Mouse (Mus musculus): ENCODE results near the gene Ppp1r35. TPM values are rescaled to one million over a fixed set of nuclear protein-coding genes. Genes with fewer than 3 reads are reported as not detected.

Gene Ppp1r35
- total RNA-seq, 1 experiment from 2014 or later: 12.8 TPM

DNA sequence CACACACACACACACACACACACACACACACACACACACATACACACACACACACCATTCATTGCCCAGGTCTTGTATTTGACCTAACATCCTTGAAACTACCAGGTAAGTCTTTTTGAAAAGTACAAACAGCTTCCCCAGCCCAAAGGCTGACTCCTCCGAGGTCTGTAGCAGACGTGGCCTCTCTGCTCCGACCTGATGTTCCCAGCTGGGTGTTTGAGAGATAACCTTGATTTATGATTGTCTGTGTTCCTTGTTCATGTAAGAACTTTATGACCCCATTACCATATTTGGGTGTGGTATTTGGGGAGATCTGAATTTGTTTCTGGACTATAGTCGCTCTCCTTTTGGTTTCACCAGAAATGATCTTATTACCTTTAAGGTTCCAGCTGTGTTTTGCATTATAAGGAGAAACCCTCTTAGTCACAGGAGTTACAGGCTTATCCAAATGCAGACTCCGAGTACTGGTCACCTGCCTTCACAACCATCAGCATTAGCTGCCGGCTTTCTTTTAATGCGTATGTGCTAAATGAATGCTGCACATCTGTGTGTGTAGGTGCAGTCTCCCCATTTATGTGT lies 1.3 kb upstream of the Ppp1r35 start:
- no peak for ATAC-seq (ENCODE audit: extremely low read depth, insufficient number of reproducible peaks, low FRiP score, poor library complexity, severe bottlenecking)

DNA sequence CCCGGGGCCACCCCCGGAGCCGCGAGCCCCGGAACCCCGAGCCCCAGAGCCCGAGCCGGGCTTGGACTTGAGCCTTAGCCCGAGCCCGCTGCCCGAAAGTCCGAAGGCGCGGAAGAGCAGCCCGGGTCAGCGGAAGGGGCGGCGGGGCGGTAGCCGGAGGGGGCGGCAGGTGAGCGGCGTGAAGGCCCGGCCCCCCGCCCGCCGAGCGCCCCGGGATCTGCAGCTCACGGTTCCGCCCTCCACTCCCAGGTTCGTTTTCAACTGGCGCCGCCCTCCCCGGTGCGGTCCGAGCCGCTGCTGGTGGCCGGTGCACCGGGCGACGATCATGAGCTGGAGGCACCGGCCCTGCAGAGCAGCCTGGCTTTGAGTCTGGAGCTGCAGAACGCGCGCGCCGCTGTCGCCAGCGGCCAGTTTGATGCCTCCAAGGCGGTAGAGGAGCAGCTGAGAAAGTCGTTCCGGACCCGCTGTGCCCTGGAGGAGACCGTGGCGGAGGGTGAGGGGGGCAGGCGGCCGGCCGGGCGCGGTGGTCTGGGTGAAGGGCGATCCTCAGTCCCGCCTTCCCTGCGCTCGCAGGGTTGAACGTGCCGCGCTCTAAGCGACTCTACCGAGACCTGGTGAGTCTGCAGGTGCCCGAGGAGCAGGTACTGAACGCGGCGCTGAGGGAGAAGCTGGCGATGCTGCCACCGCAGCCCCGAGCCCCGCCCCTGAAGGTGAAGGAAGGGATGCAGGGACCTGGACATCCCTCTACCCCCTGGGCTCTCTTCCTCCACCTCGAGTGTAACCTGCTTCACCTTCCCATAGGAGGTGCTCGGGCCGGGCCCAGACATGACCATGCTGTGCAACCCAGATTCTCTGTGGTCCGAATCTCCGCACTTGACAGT lies 644 bp downstream of the Ppp1r35 start:
- ATAC-seq (ENCODE audit: extremely low read depth, insufficient number of reproducible peaks, low FRiP score, poor library complexity, severe bottlenecking): no peak

DNA sequence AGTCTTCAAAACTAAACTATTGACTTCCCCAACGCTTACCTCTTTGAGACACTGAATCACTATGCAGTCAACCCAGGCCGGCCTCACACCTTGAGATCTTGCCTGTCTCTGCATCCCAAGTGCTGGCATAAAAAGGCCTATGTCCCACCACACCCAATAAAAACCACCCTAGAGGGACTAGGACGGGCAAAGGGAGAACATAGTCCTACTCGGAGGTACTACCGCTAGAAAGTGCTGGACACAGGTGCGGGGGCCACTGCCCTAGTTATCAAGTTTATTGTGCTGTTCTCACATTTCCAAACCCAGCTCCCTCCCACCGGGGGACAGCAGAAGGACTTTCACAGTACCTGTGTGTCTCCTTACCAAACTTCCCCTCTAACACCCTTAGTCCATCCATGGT lies 3.0 kb downstream of the Ppp1r35 start:
- ATAC-seq (ENCODE audit: extremely low read depth, insufficient number of reproducible peaks, low FRiP score, poor library complexity, severe bottlenecking): no peak

DNA sequence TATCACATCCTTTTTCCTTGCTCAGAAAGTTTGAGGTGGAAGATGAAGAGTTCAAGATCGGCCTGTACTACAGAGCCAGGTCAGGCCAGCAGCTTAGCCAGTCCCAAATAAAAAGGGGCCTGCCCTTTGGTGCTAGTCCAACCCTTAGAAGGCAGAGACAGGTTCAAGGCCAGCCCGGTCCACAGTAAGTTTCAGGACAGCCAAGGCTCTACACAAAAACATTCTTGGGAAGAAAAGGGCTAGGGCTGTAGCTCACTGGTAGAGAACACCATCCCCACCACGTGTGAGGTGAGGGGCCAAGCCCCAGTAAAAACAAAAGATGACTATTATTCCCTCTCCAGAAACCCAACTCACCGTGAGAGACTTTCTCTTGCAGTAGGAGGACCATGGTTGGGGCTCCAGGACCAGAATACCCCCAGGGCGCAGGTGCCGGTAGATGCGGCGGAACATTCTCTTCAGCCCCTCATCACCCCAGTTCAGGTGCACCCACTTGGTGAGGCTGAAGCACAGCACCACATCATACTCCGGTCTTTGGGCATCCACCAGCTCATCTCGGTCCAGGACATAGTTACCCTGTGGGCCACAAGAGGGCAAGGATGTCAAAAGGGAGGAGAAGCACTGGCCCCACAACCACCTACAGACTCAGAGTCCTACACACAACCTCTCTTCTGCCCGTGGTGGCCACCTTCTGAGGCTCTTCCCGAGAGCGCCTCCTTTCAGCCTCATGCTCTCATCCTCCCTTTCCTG lies 4.3 kb downstream of the Ppp1r35 start:
- ATAC-seq (ENCODE audit: extremely low read depth, insufficient number of reproducible peaks, low FRiP score, poor library complexity, severe bottlenecking): no peak

DNA sequence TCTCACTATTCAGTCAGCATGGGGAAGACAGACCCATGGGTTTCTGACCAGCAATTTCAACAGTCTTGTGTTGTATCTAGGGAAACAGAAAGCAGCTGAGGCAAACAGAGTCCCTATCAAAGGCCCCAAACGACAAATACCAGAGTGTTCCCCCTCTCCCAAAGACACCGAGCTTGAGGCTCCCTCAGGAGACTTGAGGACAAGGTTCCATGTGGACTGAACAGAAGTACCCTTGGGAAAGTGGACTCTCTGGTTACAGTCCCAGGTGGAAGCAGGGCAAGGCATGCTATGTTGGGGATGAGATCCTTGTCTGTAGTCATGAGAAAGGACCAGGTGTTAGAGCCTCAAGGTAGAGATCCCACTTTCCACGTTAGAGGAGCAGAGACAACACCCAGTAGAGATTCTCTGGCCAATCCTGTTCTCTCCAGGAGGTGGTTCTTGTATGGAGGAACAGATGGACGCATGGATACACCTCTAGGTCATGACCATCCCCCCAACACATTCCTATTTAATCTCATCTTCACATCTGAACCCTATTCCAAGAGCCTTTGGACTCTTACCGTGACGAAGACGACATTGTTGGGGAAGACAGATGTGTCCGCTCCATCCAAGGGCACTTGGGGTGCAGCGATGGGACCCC lies 5.4 kb downstream of the Ppp1r35 start:
- ATAC-seq (ENCODE audit: extremely low read depth, insufficient number of reproducible peaks, low FRiP score, poor library complexity, severe bottlenecking): no peak

DNA sequence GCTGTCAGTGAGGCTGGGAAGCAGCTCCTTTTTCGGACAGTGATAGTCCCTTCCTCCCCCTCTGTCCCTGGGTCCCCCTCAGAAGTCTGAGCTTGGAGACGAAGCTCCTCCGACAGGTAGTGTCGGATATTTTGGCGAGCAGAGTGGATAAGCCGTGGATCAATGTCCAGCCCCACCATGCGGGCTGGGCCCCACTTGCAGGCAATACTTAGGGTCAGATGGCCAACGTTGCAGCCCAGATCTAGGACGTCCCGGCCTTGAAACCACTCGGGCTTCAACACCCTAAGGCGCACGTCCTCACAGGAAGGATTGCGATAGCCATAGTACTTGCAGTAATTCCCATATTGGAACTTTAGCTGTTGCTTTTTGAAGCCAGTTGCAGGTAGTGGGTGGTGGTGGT lies 5.9 kb downstream of the Ppp1r35 start:
- ATAC-seq (ENCODE audit: extremely low read depth, insufficient number of reproducible peaks, low FRiP score, poor library complexity, severe bottlenecking): no peak

DNA sequence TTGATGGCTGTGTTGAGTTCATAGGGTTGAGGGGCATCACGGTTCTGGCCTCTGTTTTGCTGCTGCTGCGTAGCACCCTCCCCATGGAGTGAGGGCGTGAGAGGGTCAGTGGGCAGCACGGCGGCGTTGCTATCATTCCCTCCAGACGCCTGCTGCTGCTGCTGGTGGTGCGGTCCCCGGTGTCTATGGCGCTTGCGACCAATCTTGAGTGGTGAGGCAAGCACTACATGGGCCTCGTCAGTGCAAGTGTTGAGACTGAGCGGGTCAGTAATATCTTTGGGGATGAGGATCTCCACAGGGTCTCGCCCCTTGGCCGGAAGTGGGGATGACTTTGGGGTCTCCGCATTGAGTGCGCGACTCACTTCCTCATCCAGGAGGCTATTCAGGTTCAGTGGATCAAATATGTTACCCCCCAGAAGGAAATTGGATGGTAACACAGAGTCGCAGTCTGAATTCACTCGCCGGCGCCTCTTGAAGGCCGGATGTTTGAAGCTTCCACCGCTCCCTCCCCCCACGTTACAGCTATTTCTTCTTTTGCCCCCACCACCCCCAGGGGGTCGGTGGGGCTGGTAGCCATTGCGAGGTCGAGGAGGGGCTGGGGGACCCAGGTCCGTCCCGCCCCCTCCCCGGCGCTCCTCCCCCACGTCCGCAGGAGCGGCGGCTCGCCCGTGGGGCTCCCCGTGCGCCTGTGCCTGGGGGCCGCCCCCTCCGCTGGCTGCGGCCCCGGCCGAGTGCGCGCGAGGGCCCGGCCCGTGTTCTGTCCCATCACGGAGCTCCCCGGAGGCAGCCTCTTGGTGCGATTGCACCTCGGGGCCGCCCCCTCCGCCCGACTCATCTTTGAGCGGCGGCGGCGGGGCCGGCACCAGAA lies 6.7 kb downstream of the Ppp1r35 start:
- ATAC-seq (ENCODE audit: extremely low read depth, insufficient number of reproducible peaks, low FRiP score, poor library complexity, severe bottlenecking): no peak

DNA sequence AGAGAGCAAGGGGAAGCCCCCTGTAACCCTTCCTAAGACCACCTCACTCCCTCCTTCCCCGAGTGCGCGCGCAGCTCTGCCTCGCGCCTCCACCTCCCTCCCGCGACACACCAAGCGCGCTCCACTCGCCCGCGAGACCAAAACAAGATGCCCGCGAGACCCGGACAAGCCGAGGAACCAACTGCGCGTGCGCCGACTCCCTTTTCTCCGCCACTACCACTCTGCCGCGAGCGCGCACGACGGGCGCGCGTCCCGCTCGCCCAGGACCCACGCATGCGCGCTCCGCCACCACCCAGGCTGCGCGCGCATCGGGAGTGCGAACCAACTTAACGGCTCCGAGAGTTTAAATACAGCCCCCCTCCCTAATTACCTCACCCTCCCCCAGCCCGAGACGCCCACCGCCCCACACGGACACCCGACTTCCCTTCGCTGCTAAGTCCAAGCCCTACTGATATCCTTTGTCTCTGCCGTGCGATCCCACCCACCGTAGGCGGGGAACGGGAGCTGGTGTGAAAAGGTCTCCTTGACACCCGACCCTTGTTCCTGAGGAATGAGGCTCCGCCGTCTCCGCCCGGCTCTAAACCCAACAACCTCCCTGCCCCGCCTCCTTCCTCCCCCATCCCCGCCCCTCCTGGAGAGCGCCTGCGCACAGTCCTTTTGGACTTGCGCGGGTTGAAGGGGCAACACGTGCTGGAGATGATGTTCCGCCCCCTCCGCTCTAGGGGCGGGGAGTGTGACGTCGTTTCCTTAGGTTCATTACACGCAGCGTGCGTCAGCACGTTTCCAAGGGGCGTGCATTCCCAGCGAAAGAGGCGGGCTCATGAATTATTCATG lies 7.7 kb downstream of the Ppp1r35 start:
- peak; percentile 82 for ATAC-seq (ENCODE audit: extremely low read depth, insufficient number of reproducible peaks, low FRiP score, poor library complexity, severe bottlenecking)

DNA sequence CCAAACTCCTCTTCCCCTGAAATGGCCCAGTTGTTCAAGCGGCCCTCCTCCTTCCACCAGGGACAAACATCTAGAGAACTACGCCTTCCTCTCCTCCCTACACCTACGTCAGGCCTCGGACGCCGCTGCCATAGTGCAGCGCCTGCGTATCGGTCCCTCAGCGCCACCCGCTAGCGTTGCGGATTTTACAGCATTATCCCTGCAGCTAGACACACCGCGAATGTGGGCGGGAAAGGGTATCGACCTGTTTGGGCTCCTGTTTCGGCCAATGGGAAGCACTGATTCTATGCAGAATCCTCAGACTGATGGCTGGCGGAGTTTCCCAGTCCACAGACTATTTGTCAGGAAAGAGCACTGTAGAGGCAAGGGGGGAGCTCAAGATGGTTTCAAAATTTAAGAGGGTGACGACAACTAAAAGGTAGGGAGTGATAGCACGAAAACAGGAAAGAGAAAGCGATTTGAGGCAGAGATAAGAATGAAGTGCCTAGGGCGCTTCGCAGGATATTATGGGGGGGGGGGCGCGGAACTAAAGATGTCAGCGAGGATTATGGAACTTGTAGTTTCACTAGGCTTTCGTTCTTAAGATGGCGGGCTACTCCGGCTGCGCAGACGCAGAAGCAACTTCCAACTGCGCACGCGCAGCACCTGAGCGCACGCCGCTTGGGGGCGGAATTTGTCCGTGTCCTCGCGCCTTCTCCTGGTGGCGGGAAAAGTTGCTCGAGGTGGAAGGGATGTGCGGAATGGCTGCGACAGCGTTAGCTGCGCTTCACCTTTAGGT lies 8.7 kb downstream of the Ppp1r35 start, which contains the start of the genes Mepce and Zcwpw1:
TSS of gene Mepce (minus strand) at position 505 of the 778 bp plus-strand sequence.
TSS of gene Zcwpw1 (plus strand) at position 648 of the 778 bp plus-strand sequence.
- ATAC-seq (ENCODE audit: extremely low read depth, insufficient number of reproducible peaks, low FRiP score, poor library complexity, severe bottlenecking): peak; percentile 28

DNA sequence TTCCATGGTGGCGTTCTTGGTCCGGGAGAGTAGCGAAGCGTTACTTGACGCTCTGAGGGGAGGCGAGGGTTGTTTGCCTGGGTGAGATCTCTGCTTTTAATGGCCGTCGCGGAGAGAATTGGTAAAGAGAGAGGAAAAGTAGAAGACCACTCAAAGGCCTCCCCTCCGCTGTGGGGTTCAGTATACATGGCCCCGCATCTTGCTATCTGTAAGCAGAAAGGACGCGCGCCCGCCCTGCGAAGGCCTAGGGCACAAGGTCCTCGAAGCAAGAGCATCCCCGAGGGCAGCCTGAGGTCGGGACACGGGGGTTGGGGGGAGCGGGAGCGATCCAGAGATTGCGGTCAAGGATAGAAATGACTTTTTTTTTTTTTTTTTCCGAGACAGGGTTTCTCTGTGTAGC lies 9.5 kb downstream of the Ppp1r35 start:
- no peak for ATAC-seq (ENCODE audit: extremely low read depth, insufficient number of reproducible peaks, low FRiP score, poor library complexity, severe bottlenecking)

DNA sequence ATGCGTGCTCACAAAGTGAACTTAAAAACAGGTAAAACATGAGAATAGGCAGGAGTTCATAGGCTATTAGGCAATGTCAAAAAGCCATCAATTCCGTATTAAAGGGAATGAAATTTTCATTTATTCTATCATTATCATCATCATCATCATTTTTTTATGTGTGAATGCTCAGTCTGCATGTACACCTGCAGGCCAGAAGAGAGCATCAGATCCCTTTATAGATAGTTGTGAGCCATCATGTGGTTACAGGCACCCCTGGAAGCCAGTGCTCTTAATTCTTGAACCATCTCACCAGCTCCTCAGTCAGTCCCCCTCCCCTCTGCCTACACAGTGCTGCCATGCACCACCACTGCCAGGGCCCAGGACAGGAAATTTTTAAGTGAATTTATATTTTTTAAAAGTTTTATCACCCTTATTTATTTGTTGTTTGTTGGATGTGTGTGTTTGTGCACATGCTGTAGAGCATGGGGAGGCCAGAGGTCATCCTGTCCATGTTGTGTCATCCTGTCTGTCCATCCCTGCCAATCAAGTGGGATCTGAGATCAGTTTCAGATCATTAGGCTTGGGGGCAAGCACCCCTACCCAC lies 10.4 kb downstream of the Ppp1r35 start:
- no peak for ATAC-seq (ENCODE audit: extremely low read depth, insufficient number of reproducible peaks, low FRiP score, poor library complexity, severe bottlenecking)

DNA sequence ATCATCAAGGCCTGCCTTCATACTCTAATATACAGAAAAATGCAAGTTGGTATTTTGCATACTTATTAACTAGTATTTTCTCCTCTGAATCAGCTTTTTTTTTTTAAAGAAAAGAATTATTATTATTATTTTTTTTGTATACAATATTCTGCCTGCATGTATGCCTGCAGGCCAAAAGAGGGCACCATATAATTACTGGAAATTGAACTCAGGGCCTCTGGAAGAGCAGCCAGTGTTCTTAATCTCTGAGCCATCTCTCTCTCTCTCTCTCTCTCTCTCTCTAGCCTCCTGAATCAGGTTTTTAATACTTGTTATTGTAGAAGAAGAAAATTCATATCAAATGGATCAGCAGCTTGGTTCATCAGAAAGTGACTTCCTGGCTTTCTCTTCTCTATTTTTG lies 12.9 kb downstream of the Ppp1r35 start:
- no peak for ATAC-seq (ENCODE audit: extremely low read depth, insufficient number of reproducible peaks, low FRiP score, poor library complexity, severe bottlenecking)

DNA sequence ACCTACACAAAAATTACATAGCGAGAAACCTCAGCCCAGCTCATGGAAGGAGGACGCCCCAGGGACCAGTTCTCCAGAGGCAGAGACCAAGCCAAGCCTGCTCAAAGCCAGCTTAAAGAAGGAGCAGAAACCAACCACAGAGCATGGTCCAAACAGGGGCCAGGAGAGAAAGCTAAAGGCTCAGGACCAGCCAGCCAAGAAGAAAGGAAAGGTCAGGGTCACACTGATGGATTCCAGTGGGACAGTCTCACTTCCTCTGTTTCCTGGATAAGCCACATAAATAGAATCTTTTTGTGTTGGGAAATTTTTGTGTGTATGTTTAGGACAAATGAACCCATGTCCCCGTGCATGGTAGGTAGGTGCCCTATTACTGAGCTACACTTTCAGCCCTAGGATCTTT lies 18.0 kb downstream of the Ppp1r35 start:
- no peak for ATAC-seq (ENCODE audit: extremely low read depth, insufficient number of reproducible peaks, low FRiP score, poor library complexity, severe bottlenecking)

DNA sequence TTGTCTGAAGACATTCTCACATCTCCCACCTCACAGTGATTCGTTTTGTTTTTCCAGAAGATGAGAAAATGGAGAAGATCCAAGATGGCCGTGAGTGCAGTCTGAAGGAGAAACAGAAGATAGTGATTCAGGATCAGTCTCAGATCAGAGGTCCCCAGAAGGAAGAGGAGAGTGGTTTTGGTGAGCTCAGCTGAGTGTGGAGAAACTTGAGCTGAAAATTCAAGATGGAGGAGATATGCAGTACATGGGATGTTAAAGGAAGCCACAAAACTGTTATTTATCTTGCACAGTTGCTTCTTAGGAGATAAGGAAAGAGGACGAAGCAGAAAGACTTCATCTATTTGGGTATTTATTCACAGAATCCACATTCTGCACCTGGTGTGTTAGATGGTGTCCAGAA lies 22.3 kb downstream of the Ppp1r35 start:
- no peak for ATAC-seq (ENCODE audit: extremely low read depth, insufficient number of reproducible peaks, low FRiP score, poor library complexity, severe bottlenecking)

DNA sequence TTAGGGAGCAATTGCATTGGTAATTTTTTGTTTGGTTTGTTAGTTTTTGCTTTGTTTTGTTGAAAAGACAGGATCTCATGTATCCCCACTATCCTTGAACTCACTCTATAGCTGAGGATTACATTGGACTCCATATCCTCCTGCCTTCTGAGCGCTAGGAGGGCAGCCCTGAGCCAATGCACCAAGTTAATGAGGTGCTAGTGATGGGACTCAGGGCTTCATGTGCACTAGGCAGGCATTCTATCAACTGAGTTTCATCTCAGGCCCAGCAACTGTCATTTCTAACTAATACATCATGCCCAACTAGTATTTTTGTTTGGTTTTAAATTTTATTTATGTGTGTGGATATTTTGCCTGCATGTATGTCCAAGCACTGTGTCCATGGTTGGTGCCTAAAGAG lies 27.5 kb downstream of the Ppp1r35 start:
- ATAC-seq (ENCODE audit: extremely low read depth, insufficient number of reproducible peaks, low FRiP score, poor library complexity, severe bottlenecking): no peak

DNA sequence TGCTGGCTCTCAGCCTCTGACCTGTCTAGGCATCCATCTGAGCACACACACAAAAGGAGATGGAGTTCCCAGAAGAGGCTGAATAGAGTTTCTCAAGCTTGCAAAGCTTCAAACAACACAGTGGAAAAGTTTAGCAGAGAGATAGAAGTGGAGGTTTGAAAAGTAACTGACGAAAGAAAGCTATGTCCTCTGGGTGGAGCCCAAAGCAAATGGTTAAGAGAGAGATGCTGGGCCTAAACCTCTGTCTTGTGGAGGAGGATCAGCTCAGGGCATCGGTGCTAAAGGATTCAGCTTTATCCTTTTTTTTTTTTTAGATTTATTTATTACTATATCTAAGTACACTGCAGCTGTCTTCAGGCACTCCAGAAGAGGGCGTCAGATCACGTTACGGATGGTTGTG lies 29.7 kb downstream of the Ppp1r35 start:
- no peak for ATAC-seq (ENCODE audit: extremely low read depth, insufficient number of reproducible peaks, low FRiP score, poor library complexity, severe bottlenecking)

Measured in neutrophil, adult 5-6 weeks (primary cell).